Mouse (Mus musculus) forebrain, embryonic 14.5 days (tissue): Measurements from ENCODE around the gene Vac14. TPM values are rescaled to one million over a fixed set of nuclear protein-coding genes. Genes with fewer than 3 reads are reported as not detected.
A peak's percentile ranks its signal among the peaks of the same experiment; 100 is the strongest.

Source experiments
- ATAC-seq: fragments of 200-750 bp; cut with Nextera tagmentation; 2 replicates; pipeline ENCODE4 v1.8.0; 2017; ENCODE audit warnings: mild to moderate bottlenecking, moderate library complexity
- DNase-seq: peaks from one replicate; pipeline ENCODE4 v3.0.0-alpha.2; 2015; ENCODE audit warnings: low spot score
- H3K27ac ChIP-seq: fragments of 300-500 bp; sonication (generic); 2 replicates; pipeline ENCODE4 v1.5.1; 2014; ENCODE audit warnings: low read depth, mild to moderate bottlenecking, control low read depth, low read length, moderate library complexity
- H3K27me3 ChIP-seq: fragments of 300-500 bp; sonication (generic); replicated peaks from 2 replicates; pipeline ENCODE4 v1.6.1; 2014; ENCODE audit warnings: low read length, control low read depth, mixed read lengths; ENCODE audit not compliant: control insufficient read depth, insufficient read depth
- H3K36me3 ChIP-seq: fragments of 300-500 bp; sonication (generic); 2 replicates; pipeline ENCODE4 v1.6.1; 2014; ENCODE audit warnings: low read length, control low read depth; ENCODE audit not compliant: control insufficient read depth, insufficient read depth
- H3K4me1 ChIP-seq: fragments of 300-500 bp; sonication (generic); 2 replicates; pipeline ENCODE4 v1.6.1; 2014; ENCODE audit warnings: antibody characterized with exemption, low read length, control low read depth; ENCODE audit not compliant: control insufficient read depth, insufficient read depth
- H3K4me2 ChIP-seq: fragments of 300-500 bp; sonication (generic); 2 replicates; pipeline ENCODE4 v1.6.1; 2014; ENCODE audit warnings: mild to moderate bottlenecking, control low read depth, low read length
- H3K4me3 ChIP-seq: fragments of 300-500 bp; sonication (generic); 2 replicates; pipeline ENCODE4 v1.5.1; 2014; ENCODE audit warnings: low read depth, low read length, control low read depth
- H3K9ac ChIP-seq: fragments of 300-500 bp; sonication (generic); 2 replicates; pipeline ENCODE4 v1.6.1; 2014; ENCODE audit warnings: mild to moderate bottlenecking, low read length, control low read depth, moderate library complexity
- H3K9me3 ChIP-seq: fragments of 300-500 bp; sonication (generic); replicated peaks from 2 replicates; pipeline ENCODE4 v1.6.1; 2016; ENCODE audit warnings: low read length, control low read depth, mixed read lengths; ENCODE audit not compliant: control insufficient read depth
- WGBS: fragments of 180-500 bp; shearing (Covaris S2); extraction: QIAGEN DNeasy Blood & Tissue Kit; methylation state at CpG from one replicate; pipeline ENCODE4 v1.1.7; 2014; 5-methylcytosine and 5-hydroxymethylcytosine counted together
- polyA plus RNA-seq: library from polyadenylated mRNA; unstranded; fragments of >200 nt; fragmentation: Nextera tagmentation; extraction: Ambion mirVana; gene quantifications from 2 replicates; pipeline ENCODE4 v1.2.1, GENCODE M21; 2014

Gene Vac14
- 25.8 and 27.1 TPM in 2 replicates for polyA plus RNA-seq

- WGBS: under 1% methylated on average over 64 of the region's 67 CpGs
- peak within 1 kb of the TSS; percentile 59 for H3K27ac ChIP-seq
- 0 out of 2 replicates have a peak, but pooled peaks cover 3% of the 10 kb centered on the region for H3K36me3 ChIP-seq
- peak within 1 kb of the TSS; percentile 76 for H3K4me3 ChIP-seq
- ATAC-seq (peak; percentile 98), DNase-seq (peak; percentile 98)
- no peaks in the 10 kb centered on the region for H3K9me3 ChIP-seq
- peaks cover 11% of the 10 kb centered on the region for H3K4me1 ChIP-seq
- H3K27me3 ChIP-seq: no peaks in the 10 kb centered on the region
- peak within 1 kb of the TSS; percentile 82 for H3K4me2 ChIP-seq
- peak within 1 kb of the TSS; percentile 74 for H3K9ac ChIP-seq
Measured at GRCm38 (mm10) chr8:110618391-110619207, at the start of gene Vac14. Gene Vac14, plus strand, starts transcription at chr8:110618585.

- no peak for DNase-seq
- Histone ChIP-seq H3K9me3 (no peaks in the 10 kb centered on the region), H3K27me3 (no peaks in the 10 kb centered on the region), H3K4me2 (no peak overlapping the region), H3K9ac (no peak overlapping the region), H3K4me3 (no peak overlapping the region), H3K27ac (no peak overlapping the region), H3K36me3 (no peaks in the 10 kb centered on the region), H3K4me1 (no peaks in the 10 kb centered on the region)
- no peak for ATAC-seq
- WGBS: 88% methylated on average over 9 of the region's 9 CpGs
Measured at GRCm38 (mm10) chr8:110592641-110593040, 25.7 kb upstream of the Vac14 start.

- no peaks in the 10 kb centered on the region for H3K36me3 ChIP-seq
- H3K4me3 ChIP-seq: no peak overlapping the region
- 87% methylated on average over 6 of the region's 6 CpGs for WGBS
- H3K4me1 ChIP-seq: no peaks in the 10 kb centered on the region
- H3K9me3 ChIP-seq: no peaks in the 10 kb centered on the region
- no peaks in the 10 kb centered on the region for H3K27me3 ChIP-seq
- H3K4me2 ChIP-seq: no peak overlapping the region
- ATAC-seq (no peak), DNase-seq (no peak)
- H3K9ac ChIP-seq: no peak overlapping the region
- no peak overlapping the region for H3K27ac ChIP-seq
Measured at GRCm38 (mm10) chr8:110594164-110594563, 24.2 kb upstream of the Vac14 start.

- H3K4me1 ChIP-seq: no peaks in the 10 kb centered on the region
- no peak overlapping the region for H3K27ac ChIP-seq
- ATAC-seq: no peak
- H3K27me3 ChIP-seq: no peaks in the 10 kb centered on the region
- no peaks in the 10 kb centered on the region for H3K9me3 ChIP-seq
- no peak overlapping the region for H3K4me2 ChIP-seq
- no peaks in the 10 kb centered on the region for H3K36me3 ChIP-seq
- H3K4me3 ChIP-seq: no peak overlapping the region
- WGBS: 9% methylated on average over 1 of the region's 1 CpGs
- peak; percentile 54 for DNase-seq
- H3K9ac ChIP-seq: no peak overlapping the region
Measured at GRCm38 (mm10) chr8:110604556-110604955, 13.8 kb upstream of the Vac14 start.

- WGBS: 49% methylated on average over 6 of the region's 6 CpGs
- Histone ChIP-seq H3K4me2 (no peak overlapping the region), H3K27ac (no peak overlapping the region), H3K9me3 (no peaks in the 10 kb centered on the region), H3K36me3 (no peaks in the 10 kb centered on the region), H3K9ac (no peak overlapping the region), H3K27me3 (no peaks in the 10 kb centered on the region), H3K4me3 (no peak overlapping the region), H3K4me1 (no peaks in the 10 kb centered on the region)
- ATAC-seq: no peak
- no peak for DNase-seq
Measured at GRCm38 (mm10) chr8:110605401-110606015, 12.9 kb upstream of the Vac14 start.

- Histone ChIP-seq H3K9ac (no peak overlapping the region), H3K36me3 (0 out of 2 replicates have a peak, but pooled peaks cover 3% of the 10 kb centered on the region), H3K4me3 (no peak overlapping the region), H3K9me3 (no peaks in the 10 kb centered on the region), H3K27ac (no peak overlapping the region), H3K27me3 (no peaks in the 10 kb centered on the region), H3K4me1 (peaks cover 11% of the 10 kb centered on the region), H3K4me2 (no peak overlapping the region)
- 78% methylated on average over 3 of the region's 3 CpGs for WGBS
- ATAC-seq (no peak), DNase-seq (no peak)
Measured at GRCm38 (mm10) chr8:110615730-110616129, 2.7 kb upstream of the Vac14 start.

GRCm38 (mm10) chr8:110617801-110618358 lies 505 bp upstream of the Vac14 start:
- 0 out of 2 replicates have a peak, but pooled peaks cover 3% of the 10 kb centered on the region for H3K36me3 ChIP-seq
- H3K27ac ChIP-seq: peak overlapping the region; percentile 59
- WGBS: 21% methylated on average over 14 of the region's 14 CpGs
- peak overlapping the region; percentile 59 for H3K9ac ChIP-seq
- peaks cover 11% of the 10 kb centered on the region for H3K4me1 ChIP-seq
- ATAC-seq: peak; percentile 49
- no peak for DNase-seq
- peak overlapping the region; percentile 82 for H3K4me2 ChIP-seq
- H3K27me3 ChIP-seq: no peaks in the 10 kb centered on the region
- no peaks in the 10 kb centered on the region for H3K9me3 ChIP-seq
- peak overlapping the region; percentile 76 for H3K4me3 ChIP-seq

GRCm38 (mm10) chr8:110619208-110619574 lies 806 bp downstream of the Vac14 start:
- Histone ChIP-seq H3K4me2 (peak overlapping the region; percentile 82), H3K27ac (no peak overlapping the region), H3K36me3 (0 out of 2 replicates have a peak, but pooled peaks cover 3% of the 10 kb centered on the region), H3K27me3 (no peaks in the 10 kb centered on the region), H3K9me3 (no peaks in the 10 kb centered on the region), H3K4me3 (peak overlapping the region; percentile 76), H3K4me1 (peaks cover 11% of the 10 kb centered on the region), H3K9ac (peak overlapping the region; percentile 74)
- ATAC-seq (no peak), DNase-seq (no peak)
- 30% methylated on average over 8 of the region's 8 CpGs for WGBS
